Mouse (Mus musculus): ENCODE measurements around the gene Tmem107. TPM values are rescaled to one million over a fixed set of nuclear protein-coding genes. Genes with fewer than 3 reads are reported as not detected.
A peak's percentile ranks its signal among the peaks of the same experiment; 100 is the strongest.
"Not testable (repeated sequence)": the region's sequence is repeated elsewhere in the genome, so short reads cannot be mapped to it uniquely, and the experiment has no call there.

Gene Tmem107
- polyA plus RNA-seq, 1 experiment from 2014 or later: 39.8 TPM

- H3K4me1 ChIP-seq: peaks cover 55% of the 10 kb centered on the region
- H3K4me3 ChIP-seq: no peak overlapping the region
- H3K9ac ChIP-seq: no peak overlapping the region
- peaks cover 17% of the 10 kb centered on the region for H3K36me3 ChIP-seq
- no peak for ATAC-seq (ENCODE audit: low FRiP score, low read depth)
- no peaks in the 10 kb centered on the region for H3K27me3 ChIP-seq (replicated peaks)
- 5% methylated on average over 3 of the region's 3 CpGs for WGBS
- no peak overlapping the region for H3K4me2 ChIP-seq (replicated peaks)
- no peaks in the 10 kb centered on the region for H3K9me3 ChIP-seq
- H3K27ac ChIP-seq: no peak overlapping the region
Observed at GRCm38 (mm10) chr11:69092386-69092751, 21.8 kb downstream of the Tmem107 start.

- no peak overlapping the region for H3K4me3 ChIP-seq
- peaks cover 59% of the 10 kb centered on the region for H3K4me1 ChIP-seq
- no peak overlapping the region for H3K9ac ChIP-seq
- peaks cover 17% of the 10 kb centered on the region for H3K36me3 ChIP-seq
- H3K4me2 ChIP-seq (replicated peaks): no peak overlapping the region
- H3K9me3 ChIP-seq: no peaks in the 10 kb centered on the region
- no peak overlapping the region for H3K27ac ChIP-seq
- ATAC-seq (ENCODE audit: low FRiP score, low read depth): no peak
- 92% methylated on average over 4 of the region's 4 CpGs for WGBS
- no peaks in the 10 kb centered on the region for H3K27me3 ChIP-seq (replicated peaks)
Observed at GRCm38 (mm10) chr11:69092871-69093270, 22.3 kb downstream of the Tmem107 start.

GRCm38 (mm10) chr11:69093856-69094255 is 23.2 kb downstream of the Tmem107 start:
- Histone ChIP-seq H3K36me3 (peaks cover 17% of the 10 kb centered on the region), H3K4me1 (peaks cover 63% of the 10 kb centered on the region)
- not testable (repeated sequence) for H3K9me3 ChIP-seq; ATAC-seq (ENCODE audit: low FRiP score, low read depth); H3K4me3 ChIP-seq; H3K4me2 ChIP-seq (replicated peaks); H3K9ac ChIP-seq; H3K27ac ChIP-seq; H3K27me3 ChIP-seq (replicated peaks)
- WGBS: 88% methylated on average over 7 of the region's 7 CpGs

- H3K27me3 ChIP-seq (replicated peaks): no peaks in the 10 kb centered on the region
- no peak within 1 kb of the TSS; the same call in 1 of the 2 replicates for H3K27ac ChIP-seq
- peak; percentile 92 for ATAC-seq (ENCODE audit: low FRiP score, low read depth)
- peak within 1 kb of the TSS; percentile 60 for H3K9ac ChIP-seq
- H3K4me1 ChIP-seq: peaks cover 63% of the 10 kb centered on the region
- peak within 1 kb of the TSS; percentile 43 for H3K4me3 ChIP-seq
- peaks cover 17% of the 10 kb centered on the region for H3K36me3 ChIP-seq
- H3K4me2 ChIP-seq (replicated peaks): peak within 1 kb of the TSS; percentile 88
- WGBS: under 1% methylated on average over 37 of the region's 37 CpGs
- no peaks in the 10 kb centered on the region for H3K9me3 ChIP-seq
Observed at GRCm38 (mm10) chr11:69094697-69095429, 24.3 kb downstream of the Tmem107 start, which contains the start of gene Per1. Gene Per1 (plus strand): TSS chr11:69095217.

GRCm38 (mm10) chr11:69095511-69096231 is 25.1 kb downstream of the Tmem107 start:
- WGBS: 2% methylated on average over 27 of the region's 27 CpGs
- no peaks in the 10 kb centered on the region for H3K27me3 ChIP-seq (replicated peaks)
- peaks cover 63% of the 10 kb centered on the region for H3K4me1 ChIP-seq
- H3K9ac ChIP-seq: peak overlapping the region; percentile 60
- peak overlapping the region; percentile 88 for H3K4me2 ChIP-seq (replicated peaks)
- no peak for ATAC-seq (ENCODE audit: low FRiP score, low read depth)
- H3K9me3 ChIP-seq: no peaks in the 10 kb centered on the region
- peak overlapping the region; percentile 43 for H3K4me3 ChIP-seq
- peaks cover 11% of the 10 kb centered on the region for H3K36me3 ChIP-seq
- H3K27ac ChIP-seq: no peak overlapping the region

- H3K9ac ChIP-seq: peak overlapping the region; percentile 42; the same call in 1 of the 2 replicates
- H3K4me2 ChIP-seq (replicated peaks): peak overlapping the region; percentile 93
- peaks cover 60% of the 10 kb centered on the region for H3K4me1 ChIP-seq
- peaks cover 16% of the 10 kb centered on the region for H3K36me3 ChIP-seq
- H3K9me3 ChIP-seq: no peaks in the 10 kb centered on the region
- ATAC-seq (ENCODE audit: low FRiP score, low read depth): no peak
- peak overlapping the region; percentile 25 for H3K4me3 ChIP-seq
- 14% methylated on average over 9 of the region's 9 CpGs for WGBS
- no peaks in the 10 kb centered on the region for H3K27me3 ChIP-seq (replicated peaks)
- no peak overlapping the region for H3K27ac ChIP-seq
Observed at GRCm38 (mm10) chr11:69096360-69096986, 25.9 kb downstream of the Tmem107 start.

GRCm38 (mm10) chr11:69096987-69097900 is 26.6 kb downstream of the Tmem107 start:
- H3K4me2 ChIP-seq (replicated peaks): peak overlapping the region; percentile 93
- ATAC-seq (ENCODE audit: low FRiP score, low read depth): no peak
- peaks cover 53% of the 10 kb centered on the region for H3K4me1 ChIP-seq
- no peaks in the 10 kb centered on the region for H3K27me3 ChIP-seq (replicated peaks)
- H3K9ac ChIP-seq: peak overlapping the region; percentile 42; the same call in 1 of the 2 replicates
- peak overlapping the region; percentile 57 for H3K27ac ChIP-seq
- no peaks in the 10 kb centered on the region for H3K9me3 ChIP-seq
- H3K4me3 ChIP-seq: peak overlapping the region; percentile 25
- WGBS: 2% methylated on average over 29 of the region's 29 CpGs
- peaks cover 17% of the 10 kb centered on the region for H3K36me3 ChIP-seq

- 12% methylated on average over 8 of the region's 8 CpGs for WGBS
- Histone ChIP-seq H3K4me3 (peak overlapping the region; percentile 52; the same call in 1 of the 2 replicates), H3K27me3 (replicated peaks) (no peaks in the 10 kb centered on the region), H3K4me2 (replicated peaks) (peak overlapping the region; percentile 93), H3K9ac (no peak overlapping the region), H3K9me3 (no peaks in the 10 kb centered on the region), H3K4me1 (peaks cover 51% of the 10 kb centered on the region), H3K27ac (0 out of 2 replicates have a peak overlapping the region, but pooled peaks have one; percentile 34), H3K36me3 (peaks cover 27% of the 10 kb centered on the region)
- no peak for ATAC-seq (ENCODE audit: low FRiP score, low read depth)
Observed at GRCm38 (mm10) chr11:69098039-69098761, 27.6 kb downstream of the Tmem107 start.

- 0% methylated on average over 19 of the region's 19 CpGs for WGBS
Observed at GRCm38 (mm10) chr11:69098762-69099091, 28.1 kb downstream of the Tmem107 start.

GRCm38 (mm10) chr11:69099177-69099914 is 28.7 kb downstream of the Tmem107 start:
- H3K4me2 ChIP-seq (replicated peaks): peak overlapping the region; percentile 93
- H3K9me3 ChIP-seq: no peaks in the 10 kb centered on the region
- H3K36me3 ChIP-seq: peaks cover 38% of the 10 kb centered on the region
- H3K4me1 ChIP-seq: peaks cover 51% of the 10 kb centered on the region
- H3K4me3 ChIP-seq: peak overlapping the region; percentile 52
- H3K27ac ChIP-seq: peak overlapping the region; percentile 46; the same call in 1 of the 2 replicates
- no peaks in the 10 kb centered on the region for H3K27me3 ChIP-seq (replicated peaks)
- ATAC-seq (ENCODE audit: low FRiP score, low read depth): no peak
- H3K9ac ChIP-seq: peak overlapping the region; percentile 69
- under 1% methylated on average over 22 of the region's 22 CpGs for WGBS

More at GRCm38 (mm10) chr11:69098762-69099091, 28.1 kb downstream of the Tmem107 start:
- H3K4me2 ChIP-seq (replicated peaks): peak overlapping the region; percentile 93
- H3K27ac ChIP-seq: 0 out of 2 replicates have a peak overlapping the region, but pooled peaks have one; percentile 46
- peaks cover 51% of the 10 kb centered on the region for H3K4me1 ChIP-seq
- H3K4me3 ChIP-seq: peak overlapping the region; percentile 52
- peak overlapping the region; percentile 69 for H3K9ac ChIP-seq
- H3K36me3 ChIP-seq: peaks cover 32% of the 10 kb centered on the region
- no peaks in the 10 kb centered on the region for H3K9me3 ChIP-seq
- H3K27me3 ChIP-seq (replicated peaks): no peaks in the 10 kb centered on the region
- ATAC-seq (ENCODE audit: low FRiP score, low read depth): peak; percentile 30

All from neural tube, embryonic 12.5 days (tissue).